In genomic region chr5:47273389-47274255, GRCm38 (mm10) we compare ENCODE assay signal across 8 mouse cellular contexts.
A peak's percentile ranks its signal among the peaks of the same experiment; 100 is the strongest.
DNase-seq lines count a peak whose midpoint lies in the region; ATAC-seq and TF ChIP-seq lines count a peak whose summit lies in the region.

No protein-coding gene starts in this region.

- peaks cover 11% of the 10 kb centered on the region; the same call in 1 of the 2 replicates for H3K4me1 ChIP-seq in kidney, embryonic 14.5 days (ENCODE audit: control insufficient read depth, insufficient read depth, low read length)
- H3K4me1 ChIP-seq in limb, embryonic 14.5 days (ENCODE audit: control insufficient read depth, insufficient read depth, low read length): no peaks in the 10 kb centered on the region; the same call in 1 of the 2 replicates

- no peak overlapping the region for H3K4me3 ChIP-seq in kidney, embryonic 14.5 days (ENCODE audit: low read length)
- no peak overlapping the region for H3K4me3 ChIP-seq in limb, embryonic 14.5 days (replicated peaks; ENCODE audit: low read length)

- peak; percentile 80 for ATAC-seq in kidney, embryonic 14.5 days (ENCODE audit: low FRiP score, low TSS enrichment)
- no peak for ATAC-seq in limb, embryonic 14.5 days (ENCODE audit: low FRiP score, low read depth)

- H3K4me2 ChIP-seq in kidney, embryonic 14.5 days (replicated peaks; ENCODE audit: low read depth, low read length): no peak overlapping the region
- H3K4me2 ChIP-seq in limb, embryonic 14.5 days (replicated peaks; ENCODE audit: low read depth, low read length, severe bottlenecking): no peak overlapping the region

- intact Hi-C loops in left cerebral cortex, postnatal 36 days (cut with DNase I): no loop called here
- intact Hi-C loops in gastrocnemius, postnatal 14 days (cut with DNase I; ENCODE audit: low total_unique reads): no loop called here

- H3K27me3 ChIP-seq in kidney, embryonic 14.5 days (ENCODE audit: control insufficient read depth, insufficient read depth, low read length): no peaks in the 10 kb centered on the region
- H3K27me3 ChIP-seq in limb, embryonic 14.5 days (ENCODE audit: control insufficient read depth, insufficient read depth, low read length): no peaks in the 10 kb centered on the region

- no peak overlapping the region for H3K9ac ChIP-seq in kidney, embryonic 14.5 days (ENCODE audit: low read depth, low read length)
- H3K9ac ChIP-seq in limb, embryonic 14.5 days (ENCODE audit: low read depth, low read length, severe bottlenecking): no peak overlapping the region

- no peak for DNase-seq in kidney, postnatal 14 days
- DNase-seq in 3T3-L1 (ENCODE audit: low read depth, low spot score): peak; percentile 17
- peak; percentile 49 for DNase-seq in embryo, embryonic 10.5 days (ENCODE audit: low spot score)
- peak; percentile 22 for DNase-seq in limb, embryonic 14.5 days (ENCODE audit: low spot score)
- DNase-seq in left cerebral cortex, postnatal 36 days (ENCODE audit: low spot score in 2 of 2): no peak
- no peak for DNase-seq in gastrocnemius, postnatal 14 days
- DNase-seq in adrenal gland, adult 2 months: no peak

- H3K36me3 ChIP-seq in kidney, embryonic 14.5 days (ENCODE audit: control insufficient read depth, insufficient read depth, low read length): no peaks in the 10 kb centered on the region
- no peaks in the 10 kb centered on the region for H3K36me3 ChIP-seq in limb, embryonic 14.5 days (ENCODE audit: control insufficient read depth, insufficient read depth, low read length)

- H3K27ac ChIP-seq in kidney, embryonic 14.5 days (ENCODE audit: low read depth, low read length): peak overlapping the region; percentile 2; the same call in 1 of the 2 replicates
- no peak overlapping the region for H3K27ac ChIP-seq in limb, embryonic 14.5 days (replicated peaks; ENCODE audit: low read depth, low read length)

- TF ChIP-seq POLR2A in limb, embryonic 14.5 days (IDR thresholded peaks at IDR 0.05; ENCODE audit: borderline replicate concordance, extremely low read depth, insufficient read depth, insufficient read length): no peak

- 39% methylated on average over 9 of the region's 9 CpGs for WGBS in kidney, embryonic 14.5 days
- WGBS in limb, embryonic 14.5 days: 58% methylated on average over 9 of the region's 9 CpGs

- H3K9me3 ChIP-seq in kidney, embryonic 14.5 days (ENCODE audit: control insufficient read depth, low read length): no peaks in the 10 kb centered on the region
- H3K9me3 ChIP-seq in limb, embryonic 14.5 days (ENCODE audit: control insufficient read depth, low read length): no peaks in the 10 kb centered on the region

Comparison
In these comparisons a context has a peak if more than half of its experiments do, and no peak if none do; other contexts are left out.
1. DNase-seq: peak in 3T3-L1 (single experiment), embryo, embryonic 10.5 days (single experiment) and limb, embryonic 14.5 days (single experiment); none in kidney, postnatal 14 days (single experiment), left cerebral cortex, postnatal 36 days (0 of 2), gastrocnemius, postnatal 14 days (single experiment) and adrenal gland, adult 2 months (single experiment).